Mouse (Mus musculus) right cerebral cortex, postnatal 25 days (tissue): ENCODE data around the gene Rac2.

Source experiments
- DNase-seq: peaks from one replicate; pipeline ENCODE4 v3.0.0; 2022

Rac2 gene

GRCm38 (mm10) chr15:78587050-78587994, 14.7 kb upstream of the Rac2 start:
- DNase-seq = peak; percentile 84

GRCm38 (mm10) chr15:78585404-78585803, 12.8 kb upstream of the Rac2 start:
- no peak for DNase-seq

- DNase-seq = no peak
Observed at GRCm38 (mm10) chr15:78583352-78583751, 10.8 kb upstream of the Rac2 start.

- DNase-seq = no peak
Observed at GRCm38 (mm10) chr15:78576284-78576810, 3.8 kb upstream of the Rac2 start.

GRCm38 (mm10) chr15:78572270-78572600, 348 bp downstream of the Rac2 start:
- DNase-seq = no peak

GRCm38 (mm10) chr15:78571554-78572269, 871 bp downstream of the Rac2 start:
- DNase-seq = no peak

GRCm38 (mm10) chr15:78570170-78570569, 2.4 kb downstream of the Rac2 start:
- no peak for DNase-seq

- no peak for DNase-seq
Observed at GRCm38 (mm10) chr15:78567608-78568120, 4.9 kb downstream of the Rac2 start.

- no peak for DNase-seq
Observed at GRCm38 (mm10) chr15:78564764-78565435, 7.7 kb downstream of the Rac2 start.

GRCm38 (mm10) chr15:78563937-78564336, 8.6 kb downstream of the Rac2 start:
- no peak for DNase-seq

GRCm38 (mm10) chr15:78563344-78563743, 9.2 kb downstream of the Rac2 start:
- DNase-seq = no peak

GRCm38 (mm10) chr15:78559141-78559979, 13.2 kb downstream of the Rac2 start:
- no peak for DNase-seq

GRCm38 (mm10) chr15:78557693-78558535, 14.7 kb downstream of the Rac2 start:
- no peak for DNase-seq

- DNase-seq = no peak
Observed at GRCm38 (mm10) chr15:78554545-78555313, 17.9 kb downstream of the Rac2 start.

GRCm38 (mm10) chr15:78549189-78549734, 23.3 kb downstream of the Rac2 start:
- no peak for DNase-seq

- no peak for DNase-seq
Observed at GRCm38 (mm10) chr15:78548711-78549110, 23.9 kb downstream of the Rac2 start.

GRCm38 (mm10) chr15:78548336-78548665, 24.3 kb downstream of the Rac2 start:
- no peak for DNase-seq

GRCm38 (mm10) chr15:78547415-78548335, 24.9 kb downstream of the Rac2 start:
- DNase-seq = no peak

GRCm38 (mm10) chr15:78546060-78546459, 26.5 kb downstream of the Rac2 start:
- DNase-seq = no peak
